Mouse (Mus musculus) spleen, adult 10 weeks (tissue): ENCODE measurements around the gene Golph3l. TPM values are rescaled to one million over a fixed set of nuclear protein-coding genes. Genes with fewer than 3 reads are reported as not detected.

Source experiments
- polyA plus RNA-seq: library from polyadenylated mRNA; stranded (reverse); fragments of 350-450 nt; fragmentation: Illumina TruSeq; extraction: RNeasy Lipid Tissue Mini Kit (QIAGEN cat#74804); gene quantifications from one replicate; pipeline ENCODE4 v1.2.3, GENCODE M21; 2015; ENCODE audit warnings: low replicate concordance; ENCODE audit not compliant: insufficient read depth

The Golph3l gene
- polyA plus RNA-seq, result 48.8 TPM

GRCm38 (mm10) chr3:95588604-95589086 is at the start of gene Golph3l:
TSS of gene Golph3l (plus strand) at chr3:95588934.

GRCm38 (mm10) chr3:95559437-95559836 is 29.3 kb upstream of the Golph3l start, which contains the start of gene Hormad1:
TSS of gene Hormad1 (plus strand) at chr3:95559677.

GRCm38 (mm10) chr3:95624628-95625503 is 36.1 kb downstream of the Golph3l start, which contains the start of gene Ensa:
TSS of gene Ensa (plus strand) at chr3:95624993.

GRCm38 (mm10) chr3:95658236-95658867 is 69.6 kb downstream of the Golph3l start, which contains the start of gene Mcl1:
TSS of gene Mcl1 (plus strand) at chr3:95658788.

Other genes with a start within 250 kb of the Golph3l start
- 47.4 TPM for gene Setdb1, start 231.7 kb upstream of the Golph3l start, polyA plus RNA-seq
- gene 4930558C23Rik, start 186.1 kb upstream of the Golph3l start, polyA plus RNA-seq, result not detected
- 57.5 TPM for gene Arnt, start 154.5 kb upstream of the Golph3l start, polyA plus RNA-seq
- gene Ctsk, start 89.7 kb upstream of the Golph3l start, polyA plus RNA-seq, result 6.5 TPM
- 961 TPM for gene Ctss, start 62.1 kb upstream of the Golph3l start, polyA plus RNA-seq
- not detected for gene Hormad1, start 29.3 kb upstream of the Golph3l start, polyA plus RNA-seq
- 111 TPM for gene Ensa, start 36.1 kb downstream of the Golph3l start, polyA plus RNA-seq
- 594 TPM for gene Mcl1, start 69.9 kb downstream of the Golph3l start, polyA plus RNA-seq
- 2.2 TPM for gene Adamtsl4, start 99.0 kb downstream of the Golph3l start, polyA plus RNA-seq
- gene Ecm1, start 150.6 kb downstream of the Golph3l start, polyA plus RNA-seq, result 22.0 TPM
- 43.4 TPM for gene Tars2, start 171.3 kb downstream of the Golph3l start, polyA plus RNA-seq
- 42.6 TPM for gene Rprd2, start 229.9 kb downstream of the Golph3l start, polyA plus RNA-seq